In genomic region chrX:57196319-57196718, GRCm38 (mm10) we compare ENCODE assay signal across 24 mouse cellular contexts. TPM values are rescaled to one million over a fixed set of nuclear protein-coding genes. Genes with fewer than 3 reads are reported as not detected.
DNase-seq lines count a peak whose midpoint lies in the region; ATAC-seq and TF ChIP-seq lines count a peak whose summit lies in the region.
"Had no signal": no experiment of that assay in that cellular context is flagged by ENCODE, and none has a peak within 500 bp of the region (broad histone marks: within the 10 kb centered on the region; RNA-seq: fewer than 3 reads in every experiment).

No protein-coding gene starts in this region.

- no peak for TF ChIP-seq CTCF in lung, adult 2 months (IDR thresholded peaks at IDR 0.05; ENCODE audit: insufficient read depth, low read length)
- TF ChIP-seq CTCF in cerebellum, adult 2 months (IDR thresholded peaks at IDR 0.05; ENCODE audit: borderline replicate concordance, insufficient read depth, low read depth, low read length), result no peak

- no peaks in the 10 kb centered on the region for H3K36me3 ChIP-seq in splenic B cell, adult 2 months (ENCODE audit: control insufficient read depth, insufficient read depth, low read length, poor library complexity, severe bottlenecking)
- H3K36me3 ChIP-seq: forebrain, embryonic 12.5 days; heart, embryonic 13.5 days had no signal

- peak; percentile 84 for ATAC-seq in CD4-positive, CD25-positive, alpha-beta regulatory T cell, adult 4 months

- H3K27ac ChIP-seq in cerebellum, adult 2 months (ENCODE audit: insufficient read depth, low read length), result no peak overlapping the region
- H3K27ac ChIP-seq: forebrain, embryonic 12.5 days; heart, embryonic 13.5 days had no signal

- no peaks in the 10 kb centered on the region for H3K4me1 ChIP-seq in lung, adult 2 months (ENCODE audit: control insufficient read depth, insufficient read depth, low read length)
- no peaks in the 10 kb centered on the region for H3K4me1 ChIP-seq in cerebellum, adult 2 months (ENCODE audit: control insufficient read depth, insufficient read depth, low read length)
- H3K4me1 ChIP-seq: forebrain, embryonic 12.5 days; heart, embryonic 13.5 days had no signal

- H3K4me3 ChIP-seq in lung, adult 2 months (replicated peaks; ENCODE audit: extremely low read depth, low read depth, low read length), result no peak overlapping the region
- no peak overlapping the region for H3K4me3 ChIP-seq in cerebellum, adult 2 months (replicated peaks; ENCODE audit: insufficient read depth, low read depth, low read length)
- H3K4me3 ChIP-seq: forebrain, embryonic 12.5 days; heart, embryonic 13.5 days had no signal

- no peak for TF ChIP-seq POLR2A in lung, adult 2 months (IDR thresholded peaks at IDR 0.05; ENCODE audit: borderline replicate concordance, extremely low read depth, low read depth, low read length)
- TF ChIP-seq POLR2A in cerebellum, adult 2 months (IDR thresholded peaks at IDR 0.05; ENCODE audit: borderline replicate concordance, insufficient read depth, low read length), result no peak

- peak; percentile 1 to 2 for DNase-seq in lung, adult 18-20 months
- DNase-seq in lung, adult 2 months, result no peak
- peak; percentile 78 for DNase-seq in induced T-regulatory cell, adult 2 months (ENCODE audit: low read depth)
- peak; percentile 31 for DNase-seq in splenic B cell, adult 2 months (ENCODE audit: low read depth, low spot score)
- DNase-seq in cerebellum, adult 2 months, result no peak
- no peak for DNase-seq in left cerebral cortex, adult 9 months (ENCODE audit: low spot score in 2 of 2)
- no peak for DNase-seq in layer of hippocampus, postnatal 10 days (ENCODE audit: low spot score in 2 of 2)
- DNase-seq: cerebellum, adult 9-11 months; heart, postnatal 36 days; kidney, adult 8-10 months; kidney, postnatal 25 days; lung, embryonic 14.5 days had no signal

- 69% methylated on average over 9 of the region's 9 CpGs for WGBS in lung, adult 2 months
- 84% methylated on average over 9 of the region's 9 CpGs for WGBS in cerebellum, adult 2 months

- H3K27me3 ChIP-seq in splenic B cell, adult 2 months (ENCODE audit: control insufficient read depth, insufficient read depth, low read length, poor library complexity, severe bottlenecking), result no peaks in the 10 kb centered on the region
- H3K27me3 ChIP-seq in cerebellum, adult 2 months (ENCODE audit: control insufficient read depth, insufficient read depth, low read length), result no peaks in the 10 kb centered on the region
- H3K27me3 ChIP-seq: forebrain, embryonic 12.5 days; heart, embryonic 13.5 days had no signal

RNA-seq across cellular contexts. Expression of gene Cd40lg, which starts 15.6 kb away (rescaled TPM):
- polyA plus RNA-seq in lung, adult 2 months (2012; rRNA removed), result 0.26 and 0.30 TPM in 2 replicates
- polyA plus RNA-seq in CD4-positive, CD25-positive, alpha-beta regulatory T cell, adult 4 months (2017; shearing (Covaris generic)), result 10 to 100 TPM; 31.4 to 42.4 TPM
- polyA plus RNA-seq in cerebellum, adult 2 months (2012; rRNA removed), result not detected in 2 replicates
- total RNA-seq in layer of hippocampus, postnatal 10 days (2021), result not detected
- total RNA-seq: adrenal gland, postnatal 4 days; ES-E14; heart, postnatal 36 days; layer of hippocampus, postnatal 14 days; left cerebral cortex, postnatal 36 days; megakaryocyte-erythroid progenitor cell, adult 5-6 weeks had no signal
- polyA plus RNA-seq: forebrain, embryonic 12.5 days; gonadal fat pad, adult 2 months; heart, embryonic 13.5 days; liver, adult 2 months; lung, embryonic 14.5 days; neural tube, embryonic 14.5 days; stomach, embryonic 14.5 days had no signal

Comparison
In these comparisons a context has a peak if more than half of its experiments do, and no peak if none do; other contexts are left out.
1. DNase-seq: peak in lung, adult 18-20 months (2 of 2), induced T-regulatory cell, adult 2 months (single experiment) and splenic B cell, adult 2 months (single experiment); none in lung, adult 2 months (single experiment), cerebellum, adult 2 months (0 of 2), left cerebral cortex, adult 9 months (0 of 2) and layer of hippocampus, postnatal 10 days (0 of 2).
2. RNA of gene Cd40lg, which starts 15.6 kb away (polyA plus RNA-seq): 31.4 to 42.4 TPM in CD4-positive, CD25-positive, alpha-beta regulatory T cell, adult 4 months; 0.26 to 0.30 TPM in lung, adult 2 months and not detected in cerebellum, adult 2 months; every median in the first group is over 10 times any median in the second.